8 mouse cellular contexts compared by ENCODE assay signal in genomic region chr12:106115070-106115891, GRCm38 (mm10).
DNase-seq lines count a peak whose midpoint lies in the region; ATAC-seq lines count a peak whose summit lies in the region.

No protein-coding gene starts in this region.

- no peak overlapping the region for H3K4me3 ChIP-seq in embryonic facial prominence, embryonic 11.5 days (ENCODE audit: low read depth, low read length)
- no peak overlapping the region for H3K4me3 ChIP-seq in limb, embryonic 11.5 days (ENCODE audit: low read depth, low read length)

- H3K9me3 ChIP-seq in embryonic facial prominence, embryonic 11.5 days (replicated peaks; ENCODE audit: control insufficient read depth, low read length): no peaks in the 10 kb centered on the region
- no peaks in the 10 kb centered on the region for H3K9me3 ChIP-seq in limb, embryonic 11.5 days (ENCODE audit: control insufficient read depth, low read length)

- no peaks in the 10 kb centered on the region for H3K36me3 ChIP-seq in embryonic facial prominence, embryonic 11.5 days (replicated peaks; ENCODE audit: control insufficient read depth, insufficient read depth, low read depth, low read length)
- H3K36me3 ChIP-seq in limb, embryonic 11.5 days (ENCODE audit: control insufficient read depth, insufficient read depth, low read length): no peaks in the 10 kb centered on the region

- no peak for ATAC-seq in embryonic facial prominence, embryonic 11.5 days (replicated peaks; ENCODE audit: insufficient number of reproducible peaks, low FRiP score, low TSS enrichment, low read depth)
- no peak for ATAC-seq in limb, embryonic 11.5 days (ENCODE audit: insufficient number of reproducible peaks, low FRiP score, low TSS enrichment, low read depth)

- no peak overlapping the region for H3K9ac ChIP-seq in embryonic facial prominence, embryonic 11.5 days (replicated peaks; ENCODE audit: low read length)
- no peak overlapping the region for H3K9ac ChIP-seq in limb, embryonic 11.5 days (ENCODE audit: low read length)

- DNase-seq in heart, postnatal 14 days: peak; percentile 40 to 57
- no peak for DNase-seq in heart, adult 11 months
- DNase-seq in WW6 (ENCODE audit: low read depth, low spot score): peak; percentile 18
- DNase-seq in embryonic facial prominence, embryonic 11.5 days (ENCODE audit: low spot score): peak; percentile 84
- DNase-seq in limb, embryonic 11.5 days (ENCODE audit: low spot score): peak; percentile 87
- DNase-seq in layer of hippocampus, adult 11-12 months (ENCODE audit: low spot score): no peak
- DNase-seq in spleen, postnatal 4 days (ENCODE audit: low spot score in 2 of 2): no peak
- no peak for DNase-seq in right cerebral cortex, adult 18-20 months

- H3K27ac ChIP-seq in embryonic facial prominence, embryonic 11.5 days (replicated peaks; ENCODE audit: low read depth, low read length): no peak overlapping the region
- H3K27ac ChIP-seq in limb, embryonic 11.5 days (replicated peaks; ENCODE audit: low read depth, low read length): no peak overlapping the region

- 31% methylated on average over 6 of the region's 6 CpGs for WGBS in embryonic facial prominence, embryonic 11.5 days
- WGBS in limb, embryonic 11.5 days: 8% methylated on average over 6 of the region's 6 CpGs

- intact Hi-C loops in heart, postnatal 14 days (cut with DNase I): no loop called here

- no peaks in the 10 kb centered on the region for H3K4me1 ChIP-seq in embryonic facial prominence, embryonic 11.5 days (ENCODE audit: control insufficient read depth, insufficient read depth, low read length)
- H3K4me1 ChIP-seq in limb, embryonic 11.5 days (ENCODE audit: control insufficient read depth, insufficient read depth, low read length): peaks cover 3% of the 10 kb centered on the region; the same call in 1 of the 2 replicates

- no peaks in the 10 kb centered on the region for H3K27me3 ChIP-seq in embryonic facial prominence, embryonic 11.5 days (ENCODE audit: control insufficient read depth, insufficient read depth, low read length)
- H3K27me3 ChIP-seq in limb, embryonic 11.5 days (ENCODE audit: control insufficient read depth, insufficient read depth, low read length): no peaks in the 10 kb centered on the region

- H3K4me2 ChIP-seq in embryonic facial prominence, embryonic 11.5 days (ENCODE audit: low read depth, low read length): no peak overlapping the region
- H3K4me2 ChIP-seq in limb, embryonic 11.5 days (ENCODE audit: low read depth, severe bottlenecking): no peak overlapping the region

Comparison
In these comparisons a context has a peak if more than half of its experiments do, and no peak if none do; other contexts are left out.
1. DNase-seq: peak in heart, postnatal 14 days (2 of 2), WW6 (single experiment), embryonic facial prominence, embryonic 11.5 days (single experiment) and limb, embryonic 11.5 days (single experiment); none in heart, adult 11 months (single experiment), layer of hippocampus, adult 11-12 months (single experiment), spleen, postnatal 4 days (0 of 2) and right cerebral cortex, adult 18-20 months (single experiment).